Mouse (Mus musculus) kidney, embryonic 14.5 days (tissue): ENCODE measurements around the gene Acot7. TPM values are rescaled to one million over a fixed set of nuclear protein-coding genes. Genes with fewer than 3 reads are reported as not detected.
A peak's percentile ranks its signal among the peaks of the same experiment; 100 is the strongest.

Experiments used
- ATAC-seq: fragments of 200-750 bp; cut with Nextera tagmentation; 2 replicates; pipeline ENCODE4 v1.8.0; 2017; ENCODE audit warnings: moderate number of reproducible peaks, mild to moderate bottlenecking, moderate TSS enrichment, moderate library complexity; ENCODE audit not compliant: low FRiP score, low TSS enrichment
- H3K27ac ChIP-seq: fragments of 300-500 bp; sonication (generic); 2 replicates; pipeline ENCODE4 v1.5.1; 2014; ENCODE audit warnings: low read depth, mild to moderate bottlenecking, low read length, moderate library complexity, mixed read lengths
- H3K27me3 ChIP-seq: fragments of 300-500 bp; sonication (generic); 2 replicates; pipeline ENCODE4 v1.6.1; 2014; ENCODE audit warnings: mild to moderate bottlenecking, low read length; ENCODE audit not compliant: control insufficient read depth, insufficient read depth
- H3K36me3 ChIP-seq: fragments of 300-500 bp; sonication (generic); 2 replicates; pipeline ENCODE4 v1.6.1; 2014; ENCODE audit warnings: low read length, mixed read lengths; ENCODE audit not compliant: control insufficient read depth, insufficient read depth
- H3K4me1 ChIP-seq: fragments of 300-500 bp; sonication (generic); 2 replicates; pipeline ENCODE4 v1.6.1; 2014; ENCODE audit warnings: low read length, mixed read lengths; ENCODE audit not compliant: control insufficient read depth, insufficient read depth
- H3K4me2 ChIP-seq: fragments of 300-500 bp; sonication (generic); replicated peaks from 2 replicates; pipeline ENCODE4 v1.6.1; 2014; ENCODE audit warnings: low read depth, mild to moderate bottlenecking, low read length
- H3K4me3 ChIP-seq: fragments of 300-500 bp; sonication (generic); 2 replicates; pipeline ENCODE4 v1.5.1; 2014; ENCODE audit warnings: mild to moderate bottlenecking, low read length
- H3K9ac ChIP-seq: fragments of 300-500 bp; sonication (generic); 2 replicates; pipeline ENCODE4 v1.6.1; 2014; ENCODE audit warnings: low read depth, mild to moderate bottlenecking, low read length, moderate library complexity
- H3K9me3 ChIP-seq: fragments of 300-500 bp; sonication (generic); 2 replicates; pipeline ENCODE4 v1.6.1; 2016; ENCODE audit warnings: low read length; ENCODE audit not compliant: control insufficient read depth
- WGBS: fragments of 180-500 bp; shearing (Covaris S2); extraction: QIAGEN DNeasy Blood & Tissue Kit; methylation state at CpG from one replicate; pipeline ENCODE4 v1.1.7; 2014; 5-methylcytosine and 5-hydroxymethylcytosine counted together
- polyA plus RNA-seq: library from polyadenylated mRNA; unstranded; fragments of >200 nt; fragmentation: Nextera tagmentation; extraction: Ambion mirVana; gene quantifications from 2 replicates; pipeline ENCODE4 v1.2.1, GENCODE M21; 2014

The Acot7 gene
- polyA plus RNA-seq, 1 experiment from 2014 or later = 64.4 TPM

DNA sequence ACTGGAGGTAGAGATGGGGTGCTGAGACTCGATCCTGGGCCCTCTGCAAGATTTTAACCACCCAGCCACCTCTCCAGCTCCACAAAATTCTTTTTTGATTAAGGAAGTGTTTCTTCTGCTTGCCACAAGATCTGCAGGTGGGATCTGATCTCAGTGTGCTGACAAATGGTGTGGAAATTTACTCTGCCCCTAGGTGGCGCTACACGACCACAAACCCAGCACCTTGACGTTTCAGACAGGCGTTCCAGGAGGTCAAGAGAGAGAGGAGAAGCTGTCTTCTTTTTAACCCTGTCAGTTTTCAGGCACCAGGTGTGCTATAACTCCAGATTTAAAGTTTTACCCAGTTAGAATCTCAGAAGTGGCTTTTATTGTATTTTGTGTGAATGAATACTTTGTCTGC is 4.9 kb upstream of the Acot7 start:
- Histone ChIP-seq H3K36me3 (no peaks in the 10 kb centered on the region), H3K27ac (no peak overlapping the region), H3K4me2 (no peak overlapping the region), H3K9ac (no peak overlapping the region), H3K9me3 (0 out of 2 replicates have a peak, but pooled peaks cover 2% of the 10 kb centered on the region), H3K4me1 (no peaks in the 10 kb centered on the region; the same call in 1 of the 2 replicates), H3K4me3 (no peak overlapping the region), H3K27me3 (0 out of 2 replicates have a peak, but pooled peaks cover 3% of the 10 kb centered on the region)
- WGBS = 1% methylated on average over 5 of the region's 5 CpGs
- ATAC-seq = no peak

DNA sequence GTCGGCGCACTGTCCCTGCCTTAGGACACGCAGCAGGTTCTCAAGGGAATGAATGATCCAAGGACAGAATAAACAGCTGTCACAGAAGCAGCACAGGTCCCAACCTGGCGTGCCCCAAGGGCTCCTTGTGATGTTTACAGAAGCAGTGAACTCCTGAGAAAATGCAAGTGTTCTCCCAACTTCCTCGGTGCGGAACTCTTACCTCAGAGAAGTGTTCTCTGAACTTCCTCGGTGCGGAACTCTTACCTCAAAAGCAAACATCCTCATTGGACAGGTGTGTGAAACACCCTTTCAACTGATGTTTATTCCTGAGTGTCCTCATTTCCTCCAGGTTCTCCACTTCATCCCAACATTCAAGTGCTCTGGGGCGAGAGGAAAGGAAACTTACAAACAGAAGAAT is 4.0 kb upstream of the Acot7 start:
- Histone ChIP-seq H3K4me2 (no peak overlapping the region), H3K36me3 (no peaks in the 10 kb centered on the region), H3K4me1 (peaks cover 6% of the 10 kb centered on the region; the same call in 1 of the 2 replicates), H3K27me3 (peaks cover 4% of the 10 kb centered on the region; the same call in 1 of the 2 replicates), H3K9ac (no peak overlapping the region), H3K4me3 (no peak overlapping the region), H3K9me3 (0 out of 2 replicates have a peak, but pooled peaks cover 2% of the 10 kb centered on the region), H3K27ac (no peak overlapping the region)
- no peak for ATAC-seq
- 82% methylated on average over 9 of the region's 9 CpGs for WGBS

- Histone ChIP-seq H3K9me3 (0 out of 2 replicates have a peak, but pooled peaks cover under 1% of the 10 kb centered on the region), H3K9ac (no peak overlapping the region), H3K4me3 (no peak overlapping the region), H3K27me3 (peaks cover 5% of the 10 kb centered on the region), H3K27ac (no peak overlapping the region), H3K4me2 (no peak overlapping the region), H3K4me1 (peaks cover 11% of the 10 kb centered on the region; the same call in 1 of the 2 replicates), H3K36me3 (no peaks in the 10 kb centered on the region)
- 76% methylated on average over 3 of the region's 3 CpGs for WGBS
- ATAC-seq = no peak
These were observed 1.3 kb upstream of the Acot7 start for GRCm38 (mm10) chr4:152176638-152177037.

GRCm38 (mm10) chr4:152177174-152177536 is 779 bp upstream of the Acot7 start:
- WGBS = 72% methylated on average over 6 of the region's 6 CpGs
- ATAC-seq = no peak
- H3K4me2 ChIP-seq = peak overlapping the region; percentile 96
- no peaks in the 10 kb centered on the region for H3K9me3 ChIP-seq
- H3K27ac ChIP-seq = 0 out of 2 replicates have a peak overlapping the region, but pooled peaks have one; percentile 7
- H3K9ac ChIP-seq = peak overlapping the region; percentile 76
- H3K4me1 ChIP-seq = peaks cover 11% of the 10 kb centered on the region; the same call in 1 of the 2 replicates
- H3K36me3 ChIP-seq = no peaks in the 10 kb centered on the region
- peaks cover 5% of the 10 kb centered on the region for H3K27me3 ChIP-seq
- peak overlapping the region; percentile 76 for H3K4me3 ChIP-seq

GRCm38 (mm10) chr4:152178344-152178864 is 470 bp downstream of the Acot7 start:
- peak overlapping the region; percentile 76 for H3K4me3 ChIP-seq
- peak overlapping the region; percentile 96 for H3K4me2 ChIP-seq
- no peaks in the 10 kb centered on the region for H3K36me3 ChIP-seq
- H3K9me3 ChIP-seq = no peaks in the 10 kb centered on the region
- H3K4me1 ChIP-seq = peaks cover 11% of the 10 kb centered on the region; the same call in 1 of the 2 replicates
- H3K9ac ChIP-seq = peak overlapping the region; percentile 68
- H3K27me3 ChIP-seq = peaks cover 5% of the 10 kb centered on the region
- ATAC-seq = peak; percentile 66
- peak overlapping the region; percentile 9; the same call in 1 of the 2 replicates for H3K27ac ChIP-seq
- WGBS = under 1% methylated on average over 35 of the region's 35 CpGs

DNA sequence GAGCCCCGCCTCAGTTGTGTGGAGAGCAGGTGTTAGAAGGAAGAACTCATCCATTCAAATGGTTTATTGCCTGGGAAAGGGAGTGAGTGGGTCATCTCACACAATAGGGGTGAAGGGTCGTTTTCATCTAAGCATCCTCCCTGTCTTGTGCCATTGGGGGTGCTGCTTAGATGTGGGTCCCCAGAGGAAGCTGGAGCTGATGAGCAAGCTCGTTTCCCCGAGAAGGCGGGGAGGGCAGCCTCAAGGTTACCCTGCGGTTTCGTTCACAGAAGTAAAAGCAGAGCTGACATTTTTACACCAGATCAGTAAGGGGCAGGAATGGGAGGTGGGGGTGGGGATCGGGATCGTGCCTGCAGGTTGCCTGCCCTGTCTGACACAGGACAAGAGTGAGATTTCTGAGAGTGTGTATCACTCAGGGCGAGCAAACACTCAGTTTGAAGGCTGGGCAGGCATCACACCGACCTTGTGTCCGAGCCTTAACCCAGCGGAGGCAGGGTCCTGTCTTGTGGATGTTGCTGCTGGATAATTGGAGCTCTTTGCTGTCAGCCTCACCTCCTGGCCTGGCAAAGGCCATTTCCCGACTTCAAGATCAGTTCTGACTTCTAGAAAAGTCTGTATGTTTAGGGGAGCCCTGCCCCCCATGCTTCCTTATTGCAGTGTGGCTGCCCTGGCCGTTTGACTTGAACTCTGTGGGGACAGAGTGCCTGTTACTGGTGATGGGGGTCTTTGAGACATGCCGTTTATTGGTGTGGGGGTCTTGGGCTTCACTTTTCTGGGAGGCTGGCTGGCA is 1.2 kb downstream of the Acot7 start:
- Histone ChIP-seq H3K27me3 (peaks cover 5% of the 10 kb centered on the region), H3K4me2 (peak overlapping the region; percentile 96), H3K27ac (no peak overlapping the region), H3K36me3 (no peaks in the 10 kb centered on the region), H3K4me3 (peak overlapping the region; percentile 76), H3K9ac (peak overlapping the region; percentile 68; the same call in 1 of the 2 replicates), H3K9me3 (no peaks in the 10 kb centered on the region), H3K4me1 (peaks cover 11% of the 10 kb centered on the region; the same call in 1 of the 2 replicates)
- WGBS = 11% methylated on average over 16 of the region's 16 CpGs
- ATAC-seq = no peak

GRCm38 (mm10) chr4:152179946-152180660 is 2.2 kb downstream of the Acot7 start:
- Histone ChIP-seq H3K9me3 (no peaks in the 10 kb centered on the region), H3K4me2 (no peak overlapping the region), H3K4me3 (no peak overlapping the region), H3K36me3 (no peaks in the 10 kb centered on the region), H3K27ac (no peak overlapping the region), H3K4me1 (peaks cover 12% of the 10 kb centered on the region), H3K27me3 (peaks cover 5% of the 10 kb centered on the region), H3K9ac (no peak overlapping the region)
- 68% methylated on average over 16 of the region's 16 CpGs for WGBS
- ATAC-seq = no peak

- H3K27me3 ChIP-seq = peaks cover 5% of the 10 kb centered on the region
- no peaks in the 10 kb centered on the region for H3K9me3 ChIP-seq
- H3K36me3 ChIP-seq = no peaks in the 10 kb centered on the region
- no peak overlapping the region for H3K4me2 ChIP-seq
- H3K9ac ChIP-seq = no peak overlapping the region
- no peak for ATAC-seq
- H3K4me3 ChIP-seq = no peak overlapping the region
- peaks cover 33% of the 10 kb centered on the region for H3K4me1 ChIP-seq
- H3K27ac ChIP-seq = no peak overlapping the region
- 84% methylated on average over 10 of the region's 10 CpGs for WGBS
These were observed 4.3 kb downstream of the Acot7 start for GRCm38 (mm10) chr4:152182205-152182604.
